Mouse (Mus musculus): ENCODE measurements at regions not wholly inside any gene's neighbourhood (a gene's known extent, or its start where the extent isn't known, plus 50 kb on each side); places are given as distances from the start of the nearest gene placed in this dataset.
"Not testable (repeated sequence)": the region's sequence is repeated elsewhere in the genome, so short reads cannot be mapped to it uniquely, and the experiment has no call there.

GRCm38 (mm10) chr13:44678121-44678520, 51.2 kb upstream of the Jarid2 start:
- no peak for DNase-seq
- H3K27ac ChIP-seq, result no peak overlapping the region
- no peak overlapping the region for H3K4me3 ChIP-seq
- intact Hi-C loops (cut with DNase I), result no loop called here
- no peak for TF ChIP-seq CTCF (IDR thresholded peaks at IDR 0.05)

- H3K4me3 ChIP-seq; H3K27ac ChIP-seq; intact Hi-C loops (cut with DNase I); DNase-seq: not testable (repeated sequence)
These were observed 49.8 kb upstream of the Jarid2 start for GRCm38 (mm10) chr13:44679457-44679856.
